Mouse (Mus musculus) CH12F3 (cell line): Measurements from ENCODE around the gene Cfap221.

Experiments
- in situ Hi-C: fragments of 300-500 bp; cut with MboI; formaldehyde crosslinking; loops from 2 replicates; pipeline ENCODE4 v1.14.3; 2020; ENCODE audit warnings: low sequenced_read_pairs

Gene Cfap221

DNA sequence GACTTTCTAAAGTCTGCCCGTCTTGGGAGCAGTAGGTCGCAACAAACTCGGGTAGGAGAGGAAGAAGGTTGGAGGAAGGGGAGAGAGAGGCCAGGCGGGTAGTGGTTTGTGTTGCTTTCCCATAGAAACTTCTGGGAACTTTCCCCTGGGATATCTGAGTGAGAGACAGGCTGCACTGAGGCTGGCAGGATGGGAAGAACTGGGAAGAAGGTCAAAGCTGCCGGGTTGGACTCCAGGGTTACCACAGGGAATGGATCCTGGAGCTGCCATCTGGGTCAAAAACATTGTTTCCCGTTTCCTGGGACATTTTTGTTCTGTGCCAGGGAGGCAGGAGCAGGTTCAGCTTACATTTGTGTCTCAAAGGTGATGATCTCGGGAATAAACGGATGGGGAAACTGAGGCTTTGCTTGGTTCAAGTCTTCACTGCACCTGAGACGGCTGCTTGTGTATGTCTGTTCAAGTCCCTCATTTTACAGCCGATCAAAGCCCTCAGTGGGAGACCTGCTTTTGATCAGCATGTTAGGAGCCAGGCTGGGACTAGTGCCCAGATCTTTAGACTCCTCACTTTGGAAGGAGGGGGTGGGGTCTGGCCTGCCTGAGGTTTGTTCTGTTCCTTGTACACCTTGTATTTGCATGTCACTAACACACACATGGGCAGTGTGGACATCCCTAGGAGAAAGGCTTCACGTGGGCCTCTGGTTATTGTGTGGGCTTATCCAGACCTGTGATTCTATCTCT is 11.0 kb upstream of the Cfap221 start:
- in situ Hi-C loops = no loop called here

GRCm38 (mm10) chr1:120006844-120007790 is 10.1 kb upstream of the Cfap221 start, which contains the start of gene Sctr:
Gene Sctr, plus strand, starts transcription at chr1:120006894.
- in situ Hi-C loops = no loop called here

DNA sequence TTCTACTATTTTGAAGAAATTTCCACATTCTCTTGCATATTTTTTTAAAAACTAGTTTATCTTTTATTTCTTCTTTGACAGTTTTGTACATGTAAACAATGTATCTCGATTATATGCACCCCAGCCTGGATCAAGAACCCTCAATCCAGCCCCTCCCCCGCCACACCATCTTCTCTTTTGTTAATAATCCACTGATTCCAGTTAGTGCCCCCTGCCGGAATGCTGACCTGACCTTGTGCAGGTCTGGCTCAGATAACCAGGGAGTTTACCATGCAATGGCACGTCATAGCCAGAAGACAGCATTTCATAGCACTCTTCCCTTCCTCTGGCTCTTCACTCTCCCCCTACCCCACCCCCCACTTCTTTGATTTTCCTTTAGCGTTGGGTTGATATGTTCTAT is 610 bp upstream of the Cfap221 start:
- in situ Hi-C loops = no loop called here

DNA sequence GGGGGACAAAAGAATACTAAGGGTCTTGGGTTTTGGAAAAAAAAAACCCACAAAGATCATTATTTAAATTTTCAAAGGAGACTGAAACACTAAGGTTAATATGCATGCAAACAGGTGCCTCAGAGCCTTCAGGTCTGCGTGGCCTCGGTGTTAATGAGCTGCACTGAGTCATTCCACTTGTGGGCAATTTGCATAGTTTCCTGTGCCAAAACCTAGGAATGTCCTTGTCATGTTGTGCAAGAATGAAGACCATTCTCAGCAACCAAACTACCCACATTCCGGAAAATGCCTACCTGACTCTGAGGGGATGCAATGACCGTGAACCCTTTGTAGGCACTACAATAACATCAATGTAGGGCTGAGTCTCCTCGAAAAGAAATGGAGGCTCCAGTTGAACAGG is 10.5 kb downstream of the Cfap221 start:
- in situ Hi-C loops = no loop called here

DNA sequence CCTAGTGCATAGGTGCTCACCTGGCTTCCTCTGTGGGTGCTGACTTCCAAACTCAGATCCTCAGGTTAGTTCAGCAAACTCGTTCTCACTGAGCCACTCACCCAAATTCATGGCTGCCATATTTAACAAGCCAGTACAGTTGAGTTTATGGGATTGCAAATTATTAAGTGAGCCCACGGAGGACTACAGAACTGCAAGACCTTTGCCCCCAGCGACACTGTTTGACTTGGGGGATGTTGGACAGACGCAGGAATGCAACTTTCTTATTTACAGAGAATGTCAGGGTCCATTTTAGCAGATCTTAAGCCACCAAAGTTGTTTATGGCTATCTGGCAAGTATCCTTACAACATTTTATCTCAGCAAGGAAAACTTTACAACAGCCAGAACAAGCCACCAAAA is 21.9 kb downstream of the Cfap221 start:
- in situ Hi-C loops = no loop called here

GRCm38 (mm10) chr1:119973117-119973516 is 23.9 kb downstream of the Cfap221 start:
- in situ Hi-C loops = no loop called here

DNA sequence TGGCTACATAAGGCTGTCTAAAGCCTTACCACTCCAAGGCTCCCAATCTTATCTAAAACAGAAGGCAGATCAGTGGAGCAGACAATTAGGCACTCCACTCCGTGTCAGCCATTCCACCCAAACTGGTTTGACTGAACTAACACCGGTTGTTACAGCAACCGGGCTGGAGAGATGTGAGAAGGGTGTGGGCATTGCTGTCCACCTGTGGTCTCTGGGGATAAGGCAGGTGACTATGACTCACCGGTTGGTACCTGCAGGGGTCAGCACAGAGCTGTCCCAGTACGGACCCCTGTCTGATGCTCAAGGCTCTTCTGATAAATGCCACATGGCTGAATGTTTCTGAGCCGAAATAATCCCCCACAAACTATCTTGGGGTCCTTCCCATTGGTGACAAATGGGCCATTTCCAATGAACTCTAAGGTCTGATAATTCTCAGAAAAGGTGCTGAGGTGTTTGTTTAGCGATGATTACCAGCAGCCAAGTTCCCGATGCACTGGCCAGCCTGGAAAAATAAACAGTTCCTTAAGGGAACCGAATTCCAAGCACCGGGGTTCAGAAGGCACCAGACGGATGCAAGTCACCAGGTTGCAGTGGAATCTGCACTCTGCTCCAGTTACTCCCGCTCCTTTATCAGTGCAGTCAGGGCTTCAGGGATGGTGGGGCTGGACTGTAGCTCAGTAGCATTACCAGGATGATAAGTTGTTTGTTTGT is 31.1 kb downstream of the Cfap221 start:
- in situ Hi-C loops = no loop called here

- in situ Hi-C loops = no loop called here
These were observed 37.1 kb downstream of the Cfap221 start for GRCm38 (mm10) chr1:119959920-119960319.

- in situ Hi-C loops = no loop called here
These were observed 37.6 kb downstream of the Cfap221 start for GRCm38 (mm10) chr1:119959464-119959863.

DNA sequence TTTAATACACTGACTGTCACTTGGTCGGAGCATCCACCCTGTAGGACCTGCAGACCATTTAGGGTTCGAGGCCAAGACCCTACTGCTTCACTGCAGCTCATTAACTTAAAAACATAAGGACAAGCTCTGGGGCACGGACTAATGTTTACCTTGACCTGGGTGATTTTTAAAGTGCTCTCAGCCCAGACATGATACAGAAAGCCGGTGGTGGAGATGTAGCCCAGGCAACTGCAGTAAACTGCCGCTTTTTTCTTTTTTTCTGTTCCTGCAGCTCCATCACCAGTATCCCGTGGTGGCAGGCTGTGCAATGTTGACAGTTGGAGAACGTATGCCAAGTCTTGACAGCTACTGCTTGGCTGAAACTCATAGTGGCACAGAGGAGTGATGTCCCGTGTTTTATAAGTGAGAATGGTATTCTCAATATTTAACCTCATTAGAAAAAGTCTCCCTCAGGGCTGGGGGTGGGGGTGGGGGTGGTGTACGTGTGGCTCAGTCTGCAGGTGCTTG is 39.3 kb downstream of the Cfap221 start:
- in situ Hi-C loops = no loop called here

DNA sequence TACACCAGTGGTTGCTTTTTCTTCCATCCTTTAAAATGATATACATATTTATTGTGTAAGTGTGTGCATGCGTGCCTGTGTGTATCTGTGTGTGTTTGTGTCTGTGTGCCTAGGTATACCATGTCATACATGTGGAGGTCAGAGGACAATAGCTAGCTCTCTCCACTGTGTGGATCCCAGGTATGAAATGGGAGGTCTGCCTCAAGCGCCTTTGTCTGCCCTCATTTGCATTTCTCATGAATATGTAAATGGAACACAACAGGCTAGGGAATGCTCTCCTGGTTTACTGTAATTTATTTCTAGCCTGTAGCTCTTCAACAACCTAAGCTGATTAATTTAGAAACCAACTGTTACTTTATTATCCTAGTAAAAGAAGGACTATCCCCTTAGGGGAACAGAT is 42.4 kb downstream of the Cfap221 start:
- in situ Hi-C loops = no loop called here

DNA sequence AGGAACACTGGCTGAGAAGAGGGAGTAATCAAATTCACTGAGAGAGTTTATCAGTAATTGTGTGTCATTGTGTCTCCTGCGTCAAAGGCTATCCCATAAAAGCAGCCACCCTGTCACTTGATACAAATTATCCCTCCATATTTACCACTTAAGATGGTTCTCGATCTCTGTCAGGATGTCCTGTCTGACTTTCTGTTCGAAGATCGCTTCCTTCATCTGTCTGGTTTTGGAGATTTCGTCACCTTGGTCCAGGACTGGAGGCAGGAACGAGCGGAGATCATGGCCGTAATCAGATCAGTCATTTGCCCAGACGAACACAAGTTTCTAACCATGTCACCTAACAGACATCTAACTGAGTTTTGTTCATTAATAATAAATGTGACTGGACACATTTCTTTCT is 43.6 kb downstream of the Cfap221 start:
- in situ Hi-C loops = no loop called here

GRCm38 (mm10) chr1:119950086-119950485 is 46.9 kb downstream of the Cfap221 start:
- in situ Hi-C loops = no loop called here

GRCm38 (mm10) chr1:119936861-119937260 is 60.2 kb downstream of the Cfap221 start:
- in situ Hi-C loops = no loop called here

GRCm38 (mm10) chr1:119931421-119932150 is 65.4 kb downstream of the Cfap221 start:
- in situ Hi-C loops = no loop called here

- in situ Hi-C loops = no loop called here
These were observed 67.3 kb downstream of the Cfap221 start for GRCm38 (mm10) chr1:119929715-119930114.

DNA sequence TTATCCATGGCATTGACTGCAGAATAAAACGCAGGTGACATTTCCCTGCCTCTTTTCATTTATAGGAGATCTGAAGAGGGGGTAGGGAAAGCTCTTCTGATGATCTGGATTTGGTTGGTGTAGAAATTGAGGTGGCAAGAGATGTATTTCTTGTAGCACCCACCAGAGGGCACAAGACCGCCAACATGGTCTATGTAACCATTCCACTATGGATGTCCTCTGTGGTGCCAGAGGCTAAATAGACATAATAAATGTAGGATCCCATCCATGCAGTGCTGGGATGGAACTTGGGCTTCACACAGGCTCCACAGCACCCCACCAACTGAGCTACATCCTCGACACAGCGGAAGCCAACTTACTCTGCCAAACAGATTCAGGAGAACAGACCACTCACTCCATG is 77.7 kb downstream of the Cfap221 start:
- in situ Hi-C loops = no loop called here

DNA sequence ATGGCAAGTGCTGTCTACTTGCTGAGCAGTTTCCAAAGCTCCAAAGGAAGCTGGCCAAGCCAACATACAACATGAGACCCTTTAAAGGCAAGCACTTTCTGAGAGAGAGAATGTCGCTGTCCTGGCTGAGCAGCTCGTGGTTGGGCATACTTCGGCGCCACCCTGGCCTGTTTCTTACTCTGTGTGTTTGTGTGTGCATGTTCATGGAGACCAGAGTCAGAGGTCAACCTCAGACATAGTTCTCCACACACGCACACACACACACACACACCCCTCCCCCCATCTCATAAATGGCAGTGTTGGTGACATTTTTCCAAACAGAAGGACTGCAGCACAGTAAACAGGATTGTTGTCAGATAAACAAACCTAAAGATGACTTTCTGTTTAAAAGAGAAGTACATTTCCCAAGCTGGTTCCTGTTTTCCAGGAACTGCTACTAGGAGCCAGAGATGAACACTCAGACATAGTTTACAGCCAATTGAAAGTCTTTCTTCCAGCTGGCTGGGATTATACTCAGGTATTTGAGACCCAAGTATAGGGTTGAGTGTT is 80.1 kb downstream of the Cfap221 start:
- in situ Hi-C loops = no loop called here

DNA sequence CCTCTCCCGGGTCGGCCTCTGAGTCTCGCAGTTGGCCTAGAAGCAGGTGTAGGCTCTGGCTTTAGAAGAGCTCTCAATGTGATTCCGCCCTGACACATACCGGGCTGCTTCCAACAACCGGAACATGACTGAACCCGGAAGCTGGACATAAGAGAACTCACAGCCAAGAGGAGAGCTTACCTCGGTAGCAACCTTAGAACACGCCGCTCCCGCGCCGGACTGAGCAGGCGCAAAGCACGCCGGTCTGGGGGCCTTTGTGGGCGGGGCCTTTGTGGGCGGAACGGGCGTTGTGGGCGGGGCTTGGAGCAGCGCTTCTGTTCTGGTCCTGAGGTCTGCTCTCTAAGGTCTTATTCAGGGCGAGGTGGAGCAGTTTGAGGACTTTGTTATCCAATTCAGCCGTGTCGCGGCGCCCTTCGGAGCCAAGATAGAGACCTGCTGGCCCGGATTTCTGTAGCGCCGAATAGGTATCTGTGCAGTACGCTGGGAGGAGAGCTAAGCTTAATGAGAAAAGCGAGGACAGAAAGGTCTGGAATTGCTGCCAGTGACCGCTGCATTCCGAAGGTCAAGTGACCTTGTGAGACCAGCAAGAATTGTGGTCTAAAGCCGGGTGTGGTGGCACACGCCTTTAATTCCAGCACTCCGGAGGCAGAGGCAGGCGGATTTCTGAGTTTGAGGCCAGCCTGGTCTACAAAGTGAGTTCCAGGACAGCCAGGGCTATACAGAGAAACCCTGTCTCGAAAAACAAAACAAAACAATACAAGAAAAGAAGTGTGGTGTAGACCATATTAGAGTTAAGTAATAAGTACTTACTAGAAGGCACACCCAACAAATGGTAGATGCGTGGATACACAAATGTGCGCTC is 83.8 kb downstream of the Cfap221 start, which contains the start of gene Tmem177:
Tmem177 (minus strand) TSS at position 256 of the 862 bp plus-strand sequence.
- in situ Hi-C loops = no loop called here
